Mouse (Mus musculus): Measurements from ENCODE around the gene Bicdl1. TPM values are rescaled to one million over a fixed set of nuclear protein-coding genes. Genes with fewer than 3 reads are reported as not detected.

Bicdl1 gene
- total RNA-seq, 1 experiment from 2014 or later = 12.5 TPM

DNA sequence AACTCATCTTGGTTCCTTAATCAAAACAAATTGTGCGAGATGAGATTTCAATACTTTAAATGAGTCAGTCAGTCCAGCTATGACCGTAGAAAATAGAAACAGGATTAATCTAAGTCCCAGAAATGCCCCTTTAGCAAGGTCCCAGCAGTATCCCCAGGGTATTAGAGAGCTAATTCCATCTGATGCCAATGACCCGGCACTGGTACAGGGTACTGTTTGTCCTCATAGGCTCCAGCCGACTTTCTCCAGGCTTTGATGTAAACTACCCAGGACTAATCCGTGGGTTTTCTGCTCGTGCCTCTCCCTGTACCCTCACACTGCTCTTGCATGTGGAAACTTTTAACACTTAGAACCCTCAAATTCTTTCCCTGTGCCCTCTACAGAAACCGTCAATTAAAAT lies 44.7 kb downstream of the Bicdl1 start:
- no peak for ATAC-seq (ENCODE audit: extremely low read depth, insufficient number of reproducible peaks, low FRiP score, poor library complexity, severe bottlenecking)

DNA sequence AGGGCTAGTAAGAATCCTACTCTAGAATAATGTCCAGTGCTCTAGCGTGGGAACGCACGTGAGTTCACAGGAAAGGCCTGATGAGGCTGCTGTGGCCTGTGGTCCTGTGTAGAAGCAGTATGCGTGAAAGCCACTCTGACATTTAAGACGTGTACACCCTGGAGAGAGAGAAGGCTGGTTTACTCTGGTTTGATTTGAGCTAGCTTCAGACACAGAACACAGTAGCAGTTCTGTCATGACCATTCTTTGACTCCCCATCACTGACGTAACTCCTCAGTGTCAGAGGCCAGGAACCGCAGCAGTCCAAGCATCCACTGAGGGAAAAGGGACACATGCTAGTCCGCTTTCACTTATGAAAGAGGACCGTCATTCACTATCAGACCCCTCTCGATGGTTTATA lies 46.3 kb downstream of the Bicdl1 start:
- no peak for ATAC-seq (ENCODE audit: extremely low read depth, insufficient number of reproducible peaks, low FRiP score, poor library complexity, severe bottlenecking)

DNA sequence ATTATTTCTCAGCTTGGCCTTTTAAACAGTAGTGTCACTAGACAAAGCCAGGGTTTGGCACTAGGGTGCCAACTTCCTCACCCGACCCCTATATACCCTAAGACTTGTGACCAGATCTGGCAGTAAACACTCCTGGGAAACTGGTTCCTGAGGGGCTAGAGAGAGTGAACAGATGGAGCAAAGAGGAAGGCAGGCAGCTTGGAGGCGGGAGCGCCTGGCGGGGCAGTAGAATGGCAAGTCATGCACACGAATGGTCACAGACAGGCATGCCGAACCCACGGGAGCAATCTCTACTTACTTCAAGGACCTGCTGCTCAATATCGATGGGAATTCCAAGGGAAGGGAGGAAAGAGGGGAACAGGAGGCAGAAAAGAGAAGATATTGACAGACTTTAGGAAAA lies 59.6 kb downstream of the Bicdl1 start:
- ATAC-seq (ENCODE audit: extremely low read depth, insufficient number of reproducible peaks, low FRiP score, poor library complexity, severe bottlenecking) = no peak

DNA sequence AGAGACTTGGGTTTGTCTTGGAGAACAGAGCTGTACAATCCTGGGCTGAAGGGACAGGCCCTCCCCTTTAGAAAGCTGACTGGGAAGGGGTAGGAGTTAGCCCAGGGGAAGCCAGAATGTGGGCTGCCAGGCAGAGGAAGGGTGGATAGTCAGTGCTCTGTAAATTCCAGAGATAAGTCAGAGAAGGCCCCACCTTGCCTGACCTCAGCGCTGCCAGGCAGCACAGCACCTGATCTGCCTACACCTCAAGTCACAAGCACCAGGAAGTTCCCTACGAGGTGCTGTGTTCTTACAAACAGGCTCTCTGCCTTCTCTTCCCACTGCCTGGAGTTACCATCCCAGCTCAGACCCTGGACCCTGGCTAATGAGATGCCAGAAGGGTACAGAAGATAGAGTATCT lies 61.0 kb downstream of the Bicdl1 start:
- ATAC-seq (ENCODE audit: extremely low read depth, insufficient number of reproducible peaks, low FRiP score, poor library complexity, severe bottlenecking) = no peak

DNA sequence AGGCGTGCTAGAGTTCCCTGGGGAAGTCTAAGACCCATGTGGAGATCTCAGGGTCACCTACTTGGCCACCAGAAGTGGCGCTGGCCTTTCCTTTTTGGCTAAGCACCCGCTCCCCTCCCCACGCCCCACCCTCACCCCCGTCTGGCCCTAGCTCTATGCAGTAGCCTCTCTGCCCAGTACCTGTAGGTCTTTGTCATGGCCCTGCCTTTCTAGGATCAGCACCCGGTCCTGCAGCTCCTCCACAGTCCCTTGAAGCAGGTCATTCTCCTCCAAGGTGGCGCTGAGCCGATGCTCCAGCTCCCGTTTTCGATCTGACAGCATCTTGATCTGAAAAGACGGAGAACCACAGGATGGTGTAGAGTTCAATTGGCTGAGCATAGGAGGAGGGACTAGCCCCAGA lies 61.4 kb downstream of the Bicdl1 start:
- ATAC-seq (ENCODE audit: extremely low read depth, insufficient number of reproducible peaks, low FRiP score, poor library complexity, severe bottlenecking) = no peak

DNA sequence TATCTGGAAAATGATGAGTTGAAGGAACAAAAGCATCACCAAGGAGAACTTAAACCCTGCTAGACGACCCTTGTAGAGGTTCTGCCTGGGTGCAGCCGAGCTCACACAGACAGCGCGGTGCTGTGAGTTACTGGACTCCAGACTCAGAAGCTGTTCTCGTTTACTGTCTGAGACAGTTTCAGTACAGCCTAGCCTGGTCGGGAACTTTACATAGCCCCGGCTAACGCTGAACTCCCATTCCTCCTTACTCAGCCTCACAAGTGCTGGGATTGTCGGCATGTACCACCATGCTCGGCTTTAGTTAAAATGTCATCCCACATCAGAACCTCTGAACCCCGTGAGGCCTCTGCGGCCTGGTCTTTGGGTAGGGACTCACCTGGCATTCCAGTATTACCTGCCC lies 62.4 kb downstream of the Bicdl1 start:
- no peak for ATAC-seq (ENCODE audit: extremely low read depth, insufficient number of reproducible peaks, low FRiP score, poor library complexity, severe bottlenecking)

DNA sequence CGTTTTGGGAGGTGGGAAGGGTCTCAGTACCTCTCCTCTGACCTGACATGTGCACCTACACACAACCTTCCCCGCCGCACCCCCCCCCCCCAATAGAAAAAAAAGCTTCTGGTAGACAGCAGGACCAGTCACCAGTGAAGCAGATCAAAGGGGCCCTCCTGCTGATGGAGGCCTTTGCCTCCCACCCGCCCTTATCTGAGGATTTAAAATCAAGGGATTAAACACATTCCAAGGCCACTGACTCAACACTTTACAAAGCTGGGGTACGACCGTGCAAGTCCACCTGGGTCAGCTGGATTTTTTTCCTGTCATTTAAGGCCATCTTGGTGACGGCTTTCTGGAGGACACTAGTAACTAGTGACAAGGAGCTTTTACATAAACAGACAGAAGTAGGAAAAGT lies 63.5 kb downstream of the Bicdl1 start:
- ATAC-seq (ENCODE audit: extremely low read depth, insufficient number of reproducible peaks, low FRiP score, poor library complexity, severe bottlenecking) = no peak

DNA sequence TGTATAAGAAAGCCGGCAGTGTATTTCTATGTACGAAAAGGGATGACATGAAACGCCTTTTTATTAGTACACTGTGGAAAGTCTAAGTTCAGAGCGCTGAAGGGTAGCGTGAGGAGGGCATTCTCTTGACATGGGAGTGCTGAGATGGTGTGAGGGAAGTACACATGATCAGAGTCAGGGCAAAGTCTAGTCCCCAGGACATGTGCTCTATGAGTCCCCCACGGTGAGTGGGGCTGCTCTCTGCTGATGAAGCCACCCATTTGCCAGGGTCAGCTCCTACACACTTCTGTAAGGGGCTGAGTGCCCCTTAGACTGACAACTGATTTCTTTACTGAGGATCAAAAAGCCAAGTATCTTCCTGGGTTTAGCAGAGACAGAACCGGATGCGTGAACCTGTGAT lies 64.2 kb downstream of the Bicdl1 start:
- ATAC-seq (ENCODE audit: extremely low read depth, insufficient number of reproducible peaks, low FRiP score, poor library complexity, severe bottlenecking) = no peak

DNA sequence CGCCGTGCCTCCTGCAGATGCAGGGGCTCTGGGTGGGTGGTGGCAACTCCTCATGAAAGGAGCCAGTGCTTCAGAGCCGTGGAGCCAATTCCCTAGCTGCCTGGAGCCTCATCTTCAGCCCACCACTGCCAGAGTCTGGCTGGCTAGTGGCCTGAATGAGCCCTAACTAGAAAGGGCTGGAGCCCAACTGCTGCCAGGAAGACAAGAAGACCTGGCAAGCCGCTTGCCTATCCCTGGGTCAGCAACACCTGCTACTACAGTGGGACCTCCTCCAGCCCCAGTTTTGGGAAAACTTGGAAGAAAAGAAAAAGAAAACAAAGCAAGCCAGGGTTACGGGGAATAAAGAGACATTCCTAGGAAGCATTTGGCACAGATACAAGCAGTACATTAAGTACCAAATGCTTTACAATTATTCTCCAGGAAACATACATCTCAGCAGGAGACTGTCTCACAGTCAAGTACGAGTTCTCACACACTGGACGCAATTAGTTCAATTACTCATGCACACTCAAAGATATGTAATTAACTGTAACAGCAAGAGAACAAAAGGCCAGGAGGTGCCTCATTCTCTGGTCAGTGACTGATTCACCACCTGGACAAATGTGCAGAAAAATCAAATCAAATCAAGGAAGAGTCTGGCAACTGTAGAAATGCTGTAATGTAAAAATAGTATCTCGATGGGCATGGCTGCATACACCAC lies 64.9 kb downstream of the Bicdl1 start:
- ATAC-seq (ENCODE audit: extremely low read depth, insufficient number of reproducible peaks, low FRiP score, poor library complexity, severe bottlenecking) = no peak

DNA sequence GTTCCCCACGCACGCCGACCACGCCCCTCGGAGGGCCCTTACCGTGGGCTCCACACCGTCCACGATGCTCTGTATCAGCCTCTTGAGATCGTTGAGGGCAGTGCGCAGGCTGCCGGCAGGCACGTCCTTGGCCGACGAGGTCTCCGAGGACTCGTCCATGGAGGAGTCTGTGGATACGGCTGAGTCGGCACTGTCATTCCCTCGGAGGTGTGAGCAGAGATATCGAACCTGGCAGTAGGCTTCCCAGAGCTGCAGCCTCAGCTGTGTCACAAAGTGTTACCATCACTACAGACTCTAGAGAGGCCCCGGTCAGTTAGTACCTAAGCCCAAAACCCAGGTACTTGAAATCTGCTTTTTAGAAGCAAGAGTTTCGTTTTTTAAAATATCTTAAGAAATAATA lies 68.8 kb downstream of the Bicdl1 start:
- ATAC-seq (ENCODE audit: extremely low read depth, insufficient number of reproducible peaks, low FRiP score, poor library complexity, severe bottlenecking) = no peak

DNA sequence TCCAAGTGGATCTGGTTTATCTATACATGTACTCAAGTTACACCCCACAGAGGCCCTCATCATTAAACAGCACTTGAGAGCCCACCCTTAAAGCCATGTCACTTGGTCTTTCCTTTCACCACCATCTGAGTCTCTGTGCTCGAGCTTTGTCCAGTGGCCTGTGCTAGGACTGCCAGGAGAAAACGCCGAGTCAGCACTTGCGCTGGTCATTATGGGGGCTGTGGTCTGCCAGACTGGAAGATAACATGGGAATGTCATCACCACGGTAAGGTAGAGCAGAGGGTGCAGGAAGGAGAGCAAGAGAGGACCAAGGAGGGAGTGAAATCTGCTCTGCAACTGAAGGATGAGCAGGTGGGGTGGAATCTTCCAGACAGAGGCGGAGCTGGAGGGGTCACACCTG lies 73.1 kb downstream of the Bicdl1 start:
- no peak for ATAC-seq (ENCODE audit: extremely low read depth, insufficient number of reproducible peaks, low FRiP score, poor library complexity, severe bottlenecking)

DNA sequence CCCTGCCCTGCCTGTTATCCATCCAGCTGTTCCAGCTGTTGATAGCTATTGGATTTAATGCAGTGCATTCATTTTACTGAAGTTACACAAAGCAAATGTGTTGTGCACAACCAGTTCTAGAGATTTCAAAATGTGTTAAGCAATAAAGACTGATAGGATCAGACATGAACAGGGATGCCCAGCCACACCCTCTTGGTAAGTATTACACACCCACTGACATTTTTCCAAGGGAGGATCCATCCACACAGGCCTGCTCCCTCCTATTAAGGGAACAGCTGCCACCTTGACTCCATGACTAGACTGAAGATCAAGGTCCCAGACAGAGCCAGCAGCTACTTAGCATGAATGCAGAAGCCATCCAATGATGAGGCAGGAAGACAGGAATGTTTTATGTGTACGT lies 74.2 kb downstream of the Bicdl1 start:
- ATAC-seq (ENCODE audit: extremely low read depth, insufficient number of reproducible peaks, low FRiP score, poor library complexity, severe bottlenecking) = no peak

DNA sequence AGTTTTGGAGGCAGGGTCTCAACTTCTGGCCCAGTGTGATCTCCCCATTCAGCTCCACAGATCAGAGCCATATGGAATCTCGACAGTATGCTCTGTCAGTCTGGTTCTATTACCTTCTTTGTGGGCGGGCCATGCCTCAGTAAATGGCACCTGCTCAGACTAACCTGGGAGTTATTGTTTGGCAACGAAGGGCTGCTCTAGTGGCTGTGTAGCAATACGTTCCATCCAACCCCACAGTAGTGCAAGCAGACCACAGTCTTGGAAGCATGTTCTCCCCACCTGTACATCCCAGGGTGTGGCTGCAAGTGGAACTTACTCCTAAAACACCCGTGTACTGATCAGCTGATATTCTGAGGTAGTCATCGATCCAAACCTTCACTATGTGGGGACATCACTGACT lies 74.7 kb downstream of the Bicdl1 start:
- ATAC-seq (ENCODE audit: extremely low read depth, insufficient number of reproducible peaks, low FRiP score, poor library complexity, severe bottlenecking) = no peak

DNA sequence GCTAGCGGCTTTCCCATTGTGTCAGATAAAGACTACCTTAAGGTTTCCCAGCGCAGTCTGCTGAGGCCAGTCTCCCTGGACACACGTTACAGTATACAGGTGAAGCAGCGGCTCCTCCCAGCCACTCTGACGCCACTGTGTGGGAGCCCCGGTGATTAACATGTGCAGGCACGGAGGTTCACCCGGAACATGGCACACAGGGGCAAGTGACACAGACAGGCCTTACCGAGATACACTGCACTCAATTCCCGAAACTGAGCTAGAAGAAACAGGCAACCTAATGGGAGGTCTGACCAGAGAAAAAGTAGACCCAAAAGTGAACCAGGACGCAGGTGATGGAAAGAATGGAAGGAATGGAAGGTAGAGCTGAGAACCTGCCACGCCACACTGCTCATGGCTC lies 77.6 kb downstream of the Bicdl1 start:
- ATAC-seq (ENCODE audit: extremely low read depth, insufficient number of reproducible peaks, low FRiP score, poor library complexity, severe bottlenecking) = no peak

DNA sequence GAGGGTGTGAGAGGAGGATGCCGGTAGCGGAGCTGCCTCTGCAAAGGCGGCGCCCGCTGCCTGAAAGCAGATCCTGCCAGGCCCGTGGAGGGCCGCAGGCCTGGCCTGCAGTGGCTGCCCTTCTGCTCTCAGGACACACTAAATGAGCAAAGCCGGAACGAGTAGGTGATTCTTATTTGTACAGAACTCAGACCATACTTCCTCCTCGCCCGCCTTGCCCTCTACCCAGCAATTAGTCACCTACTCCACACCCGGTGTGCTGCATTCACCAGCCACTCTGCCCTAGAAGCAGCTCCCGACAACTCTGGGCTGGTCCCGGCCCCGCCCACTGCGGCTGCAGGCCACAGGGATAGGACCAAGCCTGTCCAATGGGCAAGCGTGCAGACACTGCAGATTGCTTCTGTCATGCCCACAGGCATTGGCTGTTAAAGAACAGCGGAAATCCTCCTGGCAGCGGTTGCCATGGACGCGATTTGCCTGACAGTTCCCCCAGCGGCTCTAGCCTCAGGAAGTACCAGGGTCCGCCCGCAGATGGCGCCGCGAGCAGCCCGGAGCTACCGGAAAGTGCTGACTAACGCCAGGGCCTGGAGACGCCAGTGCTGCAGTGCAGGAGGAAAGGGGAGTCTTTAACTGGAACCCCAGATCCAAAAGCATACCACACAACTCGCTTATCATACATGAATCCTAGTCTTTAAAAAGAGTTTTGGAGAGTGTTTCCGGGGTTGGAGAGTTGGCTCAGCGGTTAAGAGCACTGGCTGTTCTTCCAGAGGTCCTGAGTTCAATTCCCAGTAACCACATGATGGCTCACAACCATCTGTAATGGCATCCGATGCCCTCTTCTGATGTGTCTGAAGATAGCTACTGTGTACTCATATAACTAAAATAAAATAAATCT lies 78.5 kb downstream of the Bicdl1 start:
- peak; percentile 96 for ATAC-seq (ENCODE audit: extremely low read depth, insufficient number of reproducible peaks, low FRiP score, poor library complexity, severe bottlenecking)

DNA sequence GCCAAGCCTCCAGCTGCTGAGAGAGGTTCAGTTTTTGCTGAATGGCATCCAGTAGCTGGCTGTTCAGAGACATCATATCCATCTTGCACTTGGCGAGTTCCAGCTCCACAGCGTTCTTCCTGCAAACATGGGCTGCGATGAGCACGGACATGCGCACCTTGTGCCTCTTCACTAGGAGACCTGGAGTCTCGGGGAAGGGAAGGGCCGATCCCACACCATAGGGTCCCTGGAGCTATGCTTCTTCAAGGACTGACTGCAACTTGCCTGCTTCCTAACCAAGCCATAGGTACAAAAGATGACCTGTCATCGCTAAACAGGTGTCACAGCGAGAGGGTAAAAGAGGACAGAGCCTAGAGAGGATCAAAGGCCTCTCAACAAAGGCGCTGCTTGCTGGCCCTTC lies 79.6 kb downstream of the Bicdl1 start:
- ATAC-seq (ENCODE audit: extremely low read depth, insufficient number of reproducible peaks, low FRiP score, poor library complexity, severe bottlenecking) = no peak

DNA sequence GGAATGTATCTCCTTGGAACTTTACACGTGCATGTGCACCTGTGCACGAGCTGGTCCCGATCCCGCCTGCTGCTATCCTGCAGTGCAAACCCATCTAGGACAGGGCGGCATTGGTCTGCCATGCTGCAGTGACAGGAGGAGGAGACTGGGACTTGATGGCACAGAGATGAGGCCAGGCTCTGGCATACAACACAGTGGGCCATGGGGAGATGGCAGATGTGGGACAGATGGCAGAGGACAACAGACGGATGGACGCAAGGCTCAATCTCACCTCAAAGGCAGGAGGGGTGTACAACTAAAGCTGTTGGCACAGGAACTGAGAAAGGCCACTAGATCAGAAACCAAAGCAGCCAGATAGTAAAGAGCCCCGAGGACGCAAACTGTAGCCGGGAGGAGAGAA lies 80.5 kb downstream of the Bicdl1 start:
- no peak for ATAC-seq (ENCODE audit: extremely low read depth, insufficient number of reproducible peaks, low FRiP score, poor library complexity, severe bottlenecking)

DNA sequence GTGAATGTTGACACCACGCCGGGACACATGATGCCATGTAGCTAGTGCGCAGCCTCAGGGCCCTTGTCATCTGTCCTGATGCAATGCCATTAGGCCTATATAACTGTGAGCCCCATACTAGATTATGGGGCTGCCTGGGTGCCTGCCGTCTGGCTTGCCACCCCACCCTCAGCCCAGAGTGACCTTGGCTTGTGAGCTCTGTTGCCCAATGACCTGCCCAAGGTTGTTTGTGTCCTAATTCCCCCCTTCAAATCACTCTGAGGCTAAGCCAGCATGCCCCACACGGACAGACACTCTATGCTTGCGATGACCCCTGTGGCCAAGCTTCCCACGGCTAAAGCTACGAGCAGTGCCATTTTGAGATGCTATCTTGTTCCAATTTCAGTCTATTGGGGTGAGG lies 81.7 kb downstream of the Bicdl1 start:
- ATAC-seq (ENCODE audit: extremely low read depth, insufficient number of reproducible peaks, low FRiP score, poor library complexity, severe bottlenecking) = no peak

DNA sequence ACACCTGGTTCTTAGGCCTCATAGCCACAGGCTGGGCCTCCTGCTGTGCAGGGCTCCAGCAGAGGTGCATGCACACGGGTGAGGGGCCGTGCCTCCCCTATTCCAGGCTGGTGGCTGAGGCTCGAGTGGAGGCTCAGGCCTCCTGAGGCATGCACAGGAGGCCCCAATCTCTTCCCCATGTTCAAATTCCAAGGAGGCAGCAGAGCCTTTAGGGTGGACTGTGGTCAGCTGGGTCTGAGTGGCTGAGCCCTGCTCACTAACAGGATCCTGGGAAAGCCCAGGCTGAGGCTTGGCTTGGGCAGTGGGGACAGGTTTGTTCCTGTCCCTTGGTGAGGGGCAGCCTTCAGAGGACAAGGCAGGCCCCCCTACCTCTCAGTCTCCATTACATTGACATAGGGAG lies 82.5 kb downstream of the Bicdl1 start:
- ATAC-seq (ENCODE audit: extremely low read depth, insufficient number of reproducible peaks, low FRiP score, poor library complexity, severe bottlenecking) = no peak

DNA sequence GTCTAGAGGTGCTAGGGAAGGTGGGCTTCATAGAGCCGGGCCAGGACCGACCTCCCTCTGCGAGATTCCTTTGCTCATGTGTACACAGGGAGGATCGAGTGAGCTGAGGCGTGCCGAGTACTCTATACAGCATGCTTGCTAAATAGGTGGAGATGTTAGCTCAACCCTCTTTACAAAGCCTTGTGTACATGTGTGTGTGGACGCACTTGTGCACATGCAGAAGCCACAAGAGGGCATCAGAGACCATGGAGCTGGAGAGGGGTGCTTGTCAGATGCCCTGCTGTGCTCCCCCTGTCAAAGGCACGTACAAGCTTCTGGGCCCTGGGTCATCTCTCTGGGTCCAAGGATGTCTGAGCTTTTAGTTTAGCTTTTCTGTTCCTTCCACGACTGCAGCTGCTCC lies 87.2 kb downstream of the Bicdl1 start:
- no peak for ATAC-seq (ENCODE audit: extremely low read depth, insufficient number of reproducible peaks, low FRiP score, poor library complexity, severe bottlenecking)

DNA sequence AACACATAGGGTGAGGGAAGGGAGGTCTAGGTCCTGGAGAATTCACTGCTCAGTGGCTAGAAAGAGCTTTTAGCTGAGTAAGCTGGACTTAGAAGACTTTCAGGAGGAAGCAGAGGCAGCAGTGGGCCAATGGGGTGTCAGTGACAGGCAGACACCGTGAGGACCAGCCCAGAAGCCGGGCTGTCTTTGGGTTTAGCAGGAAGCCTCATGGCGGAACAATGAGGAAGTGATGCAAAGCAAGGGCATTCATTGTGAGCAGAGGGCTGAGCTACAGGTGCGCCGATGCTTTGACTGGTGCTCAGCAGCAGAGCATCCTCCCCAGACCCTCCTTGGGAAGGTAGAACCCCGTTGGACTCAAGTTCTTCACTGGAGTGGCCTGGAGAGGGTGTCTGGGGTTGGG lies 95.9 kb downstream of the Bicdl1 start:
- ATAC-seq (ENCODE audit: extremely low read depth, insufficient number of reproducible peaks, low FRiP score, poor library complexity, severe bottlenecking) = peak; percentile 76

All from neutrophil, adult 5-6 weeks (primary cell).